Mouse (Mus musculus) MEL (cell line): ENCODE data around the gene Hsf2. TPM values are rescaled to one million over a fixed set of nuclear protein-coding genes. Genes with fewer than 3 reads are reported as not detected.

Source experiments
- DNase-seq: peaks from one replicate; pipeline ENCODE4 v3.0.0; 2011; ENCODE audit warnings: low read depth, low spot score
- H3K27ac ChIP-seq: 2 replicates; pipeline ENCODE4 v1.5.1; 2012; ENCODE audit warnings: low read depth, mild to moderate bottlenecking, control low read depth, low read length, moderate library complexity; ENCODE audit not compliant: control insufficient read depth
- H3K27me3 ChIP-seq, 2 experiments: fragments of 150-350 bp in 1 of 2; sonication (generic) in 1 of 2; 2 replicates each; pipeline ENCODE4 v1.6.1; 2012; ENCODE audit warnings: low read length in 2 of 2, mild to moderate bottlenecking in 2 of 2, improper control_type of control experiment in 1 of 2, moderate library complexity in 1 of 2; ENCODE audit not compliant: insufficient read depth in 2 of 2, control insufficient read depth in 1 of 2
- H3K36me3 ChIP-seq, 2 experiments: 2 replicates each; pipeline ENCODE4 v1.6.1; 2012 to 2014; ENCODE audit warnings: low read length in 2 of 2, improper control_type of control experiment in 1 of 2, inconsistent platforms in 1 of 2, mild to moderate bottlenecking in 1 of 2; ENCODE audit not compliant: insufficient read depth in 2 of 2, control insufficient read depth in 1 of 2
- H3K4me1 ChIP-seq, 2 experiments: fragments of 150-350 bp in 1 of 2; sonication (generic) in 1 of 2; 2 replicates each; pipeline ENCODE4 v1.6.1; 2012; ENCODE audit warnings: low read length in 2 of 2, improper control_type of control experiment in 1 of 2, mild to moderate bottlenecking in 1 of 2; ENCODE audit not compliant: insufficient read depth in 2 of 2, control insufficient read depth in 1 of 2
- H3K4me3 ChIP-seq, 2 experiments: fragments of 150-350 bp in 1 of 2; sonication (generic) in 1 of 2; 2 replicates each; pipeline ENCODE4 v1.5.1; 2012; ENCODE audit warnings: low read depth in 2 of 2, low read length in 2 of 2, mild to moderate bottlenecking in 2 of 2, moderate library complexity in 2 of 2, control low read depth in 1 of 2, improper control_type of control experiment in 1 of 2; ENCODE audit not compliant: control insufficient read depth in 1 of 2, insufficient read depth in 1 of 2
- H3K79me2 ChIP-seq: 2 replicates; pipeline ENCODE4 v1.6.1; 2012; ENCODE audit warnings: mild to moderate bottlenecking, low read length, moderate library complexity; ENCODE audit not compliant: control insufficient read depth, poor library complexity, insufficient read depth
- H3K9ac ChIP-seq: 2 replicates; pipeline ENCODE4 v1.6.1; 2012; ENCODE audit warnings: low read depth, mild to moderate bottlenecking, control low read depth, low read length, moderate library complexity; ENCODE audit not compliant: control insufficient read depth, poor library complexity, severe bottlenecking
- H3K9me3 ChIP-seq: fragments of 150-350 bp; sonication (generic); replicated peaks from 2 replicates; pipeline ENCODE4 v1.6.1; 2012; ENCODE audit warnings: mild to moderate bottlenecking, low read length, improper control_type of control experiment, moderate library complexity; ENCODE audit not compliant: insufficient read depth
- BHLHE40 ChIP-seq: IDR thresholded peaks from 2 replicates; pipeline ENCODE4 v1.6.1; 2012; ENCODE audit warnings: low read depth, mild to moderate bottlenecking, inconsistent platforms, low read length, improper control_type of control experiment, borderline replicate concordance
- CHD1 ChIP-seq: IDR thresholded peaks from 2 replicates; pipeline ENCODE4 v1.6.1; 2012; ENCODE audit warnings: low read depth, mild to moderate bottlenecking, inconsistent platforms, low read length, improper control_type of control experiment
- CHD2 ChIP-seq: IDR thresholded peaks from 2 replicates; pipeline ENCODE4 v1.6.1; 2011; ENCODE audit warnings: low read length, improper control_type of control experiment
- ELF1 ChIP-seq: IDR thresholded peaks from 2 replicates; pipeline ENCODE4 v1.6.1; 2014; ENCODE audit warnings: low read depth, mild to moderate bottlenecking, inconsistent platforms, low read length, improper control_type of control experiment, moderate library complexity
- GABPA ChIP-seq: IDR thresholded peaks from 2 replicates; pipeline ENCODE4 v1.6.1; 2012; ENCODE audit warnings: low read depth, mild to moderate bottlenecking, inconsistent platforms, low read length, improper control_type of control experiment, moderate library complexity
- HCFC1 ChIP-seq: IDR thresholded peaks from 2 replicates; pipeline ENCODE4 v1.6.1; 2012; ENCODE audit warnings: low read depth, mild to moderate bottlenecking, inconsistent platforms, low read length, improper control_type of control experiment, moderate library complexity
- MXI1 ChIP-seq: IDR thresholded peaks from 2 replicates; pipeline ENCODE4 v1.6.1; 2011; ENCODE audit warnings: mild to moderate bottlenecking, low read depth, low read length, improper control_type of control experiment
- MYB ChIP-seq: IDR thresholded peaks from 2 replicates; pipeline ENCODE4 v1.6.1; 2011; ENCODE audit warnings: mild to moderate bottlenecking, low read depth, low read length, improper control_type of control experiment
- NELFE ChIP-seq: IDR thresholded peaks from 2 replicates; pipeline ENCODE4 v1.6.1; 2011; ENCODE audit warnings: low read depth, low read length, improper control_type of control experiment
- NRF1 ChIP-seq: IDR thresholded peaks from 2 replicates; pipeline ENCODE4 v1.6.1; 2014; ENCODE audit warnings: low read depth, mild to moderate bottlenecking, inconsistent platforms, low read length, improper control_type of control experiment, moderate library complexity; ENCODE audit not compliant: poor library complexity, insufficient read depth, severe bottlenecking
- RAD21 ChIP-seq: IDR thresholded peaks from 2 replicates; pipeline ENCODE4 v1.6.1; 2011; ENCODE audit warnings: mild to moderate bottlenecking, low read depth, low read length, improper control_type of control experiment
- RCOR1 ChIP-seq: IDR thresholded peaks from 2 replicates; pipeline ENCODE4 v1.6.1; 2012; ENCODE audit warnings: low read depth, mild to moderate bottlenecking, inconsistent platforms, low read length, improper control_type of control experiment
- SIN3A ChIP-seq: IDR thresholded peaks from 2 replicates; pipeline ENCODE4 v1.6.1; 2012; ENCODE audit warnings: low read length, improper control_type of control experiment, inconsistent platforms
- TBP ChIP-seq: IDR thresholded peaks from 2 replicates; pipeline ENCODE4 v1.8.0; 2011; ENCODE audit warnings: low read depth, low read length, improper control_type of control experiment
- TCF12 ChIP-seq: IDR thresholded peaks from 2 replicates; pipeline ENCODE4 v1.6.1; 2014; ENCODE audit warnings: low read depth, mild to moderate bottlenecking, inconsistent platforms, low read length, improper control_type of control experiment, moderate library complexity
- USF1 ChIP-seq: IDR thresholded peaks from 2 replicates; pipeline ENCODE4 v1.6.1; 2014; ENCODE audit warnings: low read depth, mild to moderate bottlenecking, inconsistent platforms, low read length, improper control_type of control experiment, moderate library complexity
- ZC3H11A ChIP-seq: IDR thresholded peaks from 2 replicates; pipeline ENCODE4 v1.6.1; 2012; ENCODE audit warnings: low read depth, mild to moderate bottlenecking, inconsistent platforms, low read length, improper control_type of control experiment
- ZMIZ1 ChIP-seq: IDR thresholded peaks from 2 replicates; pipeline ENCODE4 v1.6.1; 2012; ENCODE audit warnings: low read depth, mild to moderate bottlenecking, inconsistent platforms, low read length, improper control_type of control experiment, moderate library complexity
- polyA plus RNA-seq, 2 experiments: library from polyadenylated mRNA; stranded (reverse) in 1 of 2; unstranded in 1 of 2; fragments of >175 nt in 1 of 2; fragments of >200 nt in 1 of 2; gene quantifications; 2 replicates each; pipeline versions ENCODE4 v1.2.1 to v1.2.4; 2012; ENCODE audit warnings: low replicate concordance in 2 of 2, low read depth in 1 of 2; ENCODE audit not compliant: insufficient read length in 2 of 2, insufficient read depth in 1 of 2, missing spikeins in 1 of 2
- total RNA-seq: library from RNA; depleted of rRNA; stranded (reverse); fragments of 300-350 nt; gene quantifications from 2 replicates; pipeline ENCODE4 v1.2.3, GENCODE M21; 2012; rRNA removed

The Hsf2 gene
- total and polyA plus RNA-seq, 3 experiments: 4.5 to 6.1 TPM; not detected in 1

GRCm38 (mm10) chr10:57549631-57550030, 63.4 kb downstream of the Hsf2 start:
- Histone ChIP-seq H3K79me2 (no peaks in the 10 kb centered on the region), H3K27ac (no peak overlapping the region), H3K4me3 (no peak overlapping the region), H3K36me3 (no peaks in the 10 kb centered on the region), H3K9ac (no peak overlapping the region), H3K4me1 (no peaks in the 10 kb centered on the region), H3K9me3 (no peaks in the 10 kb centered on the region), H3K27me3 (no peaks in the 10 kb centered on the region)
- DNase-seq: no peak
- no peak for TF ChIP-seq RCOR1
- no peak for TF ChIP-seq CHD1
- no peak for TF ChIP-seq BHLHE40
- no peak for TF ChIP-seq GABPA
- no peak for TF ChIP-seq MXI1
- TF ChIP-seq ELF1: no peak
- TF ChIP-seq RAD21: no peak
- TF ChIP-seq TBP: no peak
- no peak for TF ChIP-seq HCFC1
- TF ChIP-seq NRF1: no peak
- no peak for TF ChIP-seq MYB
- no peak for TF ChIP-seq TCF12
- TF ChIP-seq ZMIZ1: no peak
- no peak for TF ChIP-seq USF1
- no peak for TF ChIP-seq CHD2
- TF ChIP-seq ZC3H11A: no peak

GRCm38 (mm10) chr10:57553719-57554118, 67.5 kb downstream of the Hsf2 start:
- H3K9ac ChIP-seq: no peak overlapping the region
- H3K36me3 ChIP-seq: no peaks in the 10 kb centered on the region
- H3K4me3 ChIP-seq: no peak overlapping the region
- no peaks in the 10 kb centered on the region for H3K79me2 ChIP-seq
- no peak for TF ChIP-seq SIN3A
- TF ChIP-seq, all 39 proteins: peak for 0
- H3K27me3 ChIP-seq: no peaks in the 10 kb centered on the region
- no peak for DNase-seq
- H3K4me1 ChIP-seq: no peaks in the 10 kb centered on the region
- no peaks in the 10 kb centered on the region for H3K9me3 ChIP-seq
- no peak overlapping the region for H3K27ac ChIP-seq

- Histone ChIP-seq H3K36me3 (no peaks in the 10 kb centered on the region), H3K27ac (no peak overlapping the region), H3K4me3 (no peak overlapping the region), H3K9me3 (no peaks in the 10 kb centered on the region), H3K9ac (no peak overlapping the region), H3K79me2 (no peaks in the 10 kb centered on the region), H3K4me1 (no peaks in the 10 kb centered on the region), H3K27me3 (no peaks in the 10 kb centered on the region)
- DNase-seq: no peak
- TF ChIP-seq NELFE: no peak
These were observed 71.4 kb downstream of the Hsf2 start for GRCm38 (mm10) chr10:57557597-57557996.

Other genes with a start within 250 kb of the Hsf2 start
- 35.4 and 38.3 TPM in 2 replicates for gene Serinc1, start 46.1 kb downstream of the Hsf2 start, total RNA-seq
- 10 to 100 TPM in 1 of 2 experiments, not detected in 1; 42.8 TPM for gene Serinc1, start 46.1 kb downstream of the Hsf2 start, polyA plus RNA-seq
- gene Pkib, start 145.6 kb downstream of the Hsf2 start, total RNA-seq: not detected in 2 replicates
- not detected for gene Pkib, start 145.6 kb downstream of the Hsf2 start, polyA plus RNA-seq